Mouse (Mus musculus) bone marrow, adult 2 months (tissue): ENCODE measurements around the gene Polr2c.

Experiments
- CTCF ChIP-seq: fragments of 200-500 bp; IDR thresholded peaks from 2 replicates; pipeline ENCODE4 v1.5.1; 2011; ENCODE audit warnings: low read length, control low read depth; ENCODE audit not compliant: control insufficient read depth, insufficient read depth
- POLR2A ChIP-seq: fragments of 200-500 bp; IDR thresholded peaks from 2 replicates; pipeline ENCODE4 v1.6.1; 2011; ENCODE audit warnings: low read depth, mild to moderate bottlenecking, control low read depth, low read length, borderline replicate concordance; ENCODE audit not compliant: control insufficient read depth

DNA sequence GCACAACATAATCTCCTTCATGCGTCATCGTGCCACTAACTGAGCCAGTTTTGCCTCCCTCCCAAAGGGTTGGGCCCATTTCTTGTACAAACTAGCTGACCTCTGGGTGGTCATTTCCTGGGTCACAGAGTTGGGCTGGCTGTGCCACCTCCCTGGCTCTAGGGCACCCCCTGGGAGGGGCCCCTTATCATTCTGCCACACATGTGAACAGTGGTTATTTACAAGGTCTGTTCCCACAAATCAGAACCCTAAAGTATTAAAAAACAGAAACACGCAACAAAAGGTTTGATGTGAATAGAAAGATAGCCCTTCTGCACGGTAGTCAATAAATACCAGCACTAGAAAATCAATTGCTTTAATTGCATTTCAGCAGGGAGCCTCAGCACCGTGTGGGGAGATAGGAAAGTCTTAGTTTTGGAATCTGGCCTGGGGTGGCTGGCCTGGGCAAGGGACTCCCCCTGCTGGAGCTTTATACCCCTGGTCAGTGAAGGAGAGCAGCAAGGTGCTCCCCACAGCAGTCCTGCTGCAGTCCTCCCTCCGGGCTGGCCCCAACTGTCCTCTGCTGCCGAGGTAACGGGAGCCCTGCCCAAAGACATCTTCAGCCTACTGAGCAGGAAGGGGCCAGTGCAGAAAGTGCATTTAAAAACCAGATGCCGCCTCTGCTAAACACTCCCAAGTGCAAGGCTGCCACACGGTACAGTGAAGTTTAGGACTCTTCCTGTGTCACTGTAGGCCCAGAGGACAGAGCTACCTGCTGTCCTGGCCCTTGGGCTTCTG lies 6.8 kb downstream of the Polr2c start:
- TF ChIP-seq CTCF (no peak), POLR2A (no peak)
